Mouse (Mus musculus): ENCODE measurements at regions not wholly inside any gene's neighbourhood (a gene's known extent, or its start where the extent isn't known, plus 50 kb on each side); places are given as distances from the start of the nearest gene placed in this dataset.

DNA sequence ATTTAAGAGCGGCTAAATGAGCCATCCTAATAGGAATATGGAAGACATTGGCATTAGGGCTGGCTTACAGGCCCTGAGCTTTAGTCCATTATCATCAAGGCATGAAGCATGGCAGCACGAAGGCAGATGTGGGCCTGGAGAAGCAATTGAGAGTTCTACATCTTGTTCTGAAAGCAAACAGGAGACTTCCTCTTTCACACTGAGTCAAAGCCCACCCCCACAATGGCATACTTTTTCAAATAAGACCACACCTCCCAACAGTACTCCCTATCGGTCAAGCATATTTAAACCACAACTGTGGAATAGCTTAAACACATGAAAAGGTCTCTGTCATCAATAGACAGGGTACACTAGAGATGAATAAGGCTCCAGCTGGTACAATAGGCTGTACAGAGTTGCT is 381.5 kb upstream of the Rag2 start:
- TF ChIP-seq CTCF (IDR thresholded peaks at IDR 0.05; ENCODE audit: low read depth) (no peak), EP300 (IDR thresholded peaks at IDR 0.05; ENCODE audit: low read depth) (no peak)

Measured in liver, postnatal 0 days (tissue).